Mouse (Mus musculus) inflammation-experienced regulatory T-cells, adult 6 months (primary cell): ENCODE data around the gene A4gnt. TPM values are rescaled to one million over a fixed set of nuclear protein-coding genes. Genes with fewer than 3 reads are reported as not detected.

Experiments used
- ATAC-seq: one replicate; pipeline ENCODE4 v1.8.0; 2017
- polyA plus RNA-seq, 3 experiments: library from polyadenylated mRNA; unstranded; fragments of 100-300 nt; shearing (Covaris generic); gene quantifications; one replicate each; pipeline ENCODE4 v1.2.1; 2017

Gene A4gnt
- polyA plus RNA-seq, 3 experiments from 2014 or later = not detected

GRCm38 (mm10) chr9:99636776-99637175 is 24.5 kb downstream of the A4gnt start:
- ATAC-seq = no peak

GRCm38 (mm10) chr9:99637227-99637626 is 24.9 kb downstream of the A4gnt start:
- no peak for ATAC-seq

- ATAC-seq = no peak
These were observed 25.4 kb downstream of the A4gnt start for GRCm38 (mm10) chr9:99637736-99638135.

GRCm38 (mm10) chr9:99639957-99640356 is 27.7 kb downstream of the A4gnt start:
- ATAC-seq = no peak

- no peak for ATAC-seq
These were observed 33.1 kb downstream of the A4gnt start for GRCm38 (mm10) chr9:99645416-99645815.

- ATAC-seq = no peak
These were observed 33.8 kb downstream of the A4gnt start for GRCm38 (mm10) chr9:99646102-99646501.

- ATAC-seq = no peak
These were observed 48.5 kb downstream of the A4gnt start for GRCm38 (mm10) chr9:99660756-99661155.

GRCm38 (mm10) chr9:99661606-99662166 is 49.4 kb downstream of the A4gnt start:
- no peak for ATAC-seq

- ATAC-seq = no peak
These were observed 50.1 kb downstream of the A4gnt start for GRCm38 (mm10) chr9:99662406-99662805.

GRCm38 (mm10) chr9:99662887-99663286 is 50.6 kb downstream of the A4gnt start:
- no peak for ATAC-seq

GRCm38 (mm10) chr9:99667596-99667995 is 55.3 kb downstream of the A4gnt start:
- ATAC-seq = no peak

- ATAC-seq = no peak
These were observed 59.3 kb downstream of the A4gnt start for GRCm38 (mm10) chr9:99671603-99672002.

Other genes with a start within 250 kb of the A4gnt start
- under 1 TPM in 1 of 3 experiments, not detected in 2; 0.32 TPM for gene Mras, start 175.1 kb upstream of the A4gnt start, polyA plus RNA-seq
- not detected for gene Nme9, start 161.0 kb upstream of the A4gnt start, polyA plus RNA-seq
- gene Armc8, start 43.6 kb upstream of the A4gnt start, polyA plus RNA-seq = 10 to 100 TPM; 23.7 to 33.3 (median 28.2) TPM
- 10 to 100 TPM; 20.6 to 35.6 (median 24.4) TPM for gene Dbr1, start 36.7 kb upstream of the A4gnt start, polyA plus RNA-seq
- not detected for gene Dzip1l, start 17.0 kb downstream of the A4gnt start, polyA plus RNA-seq
- gene Cldn18, start 104.8 kb downstream of the A4gnt start, polyA plus RNA-seq = not detected